Mouse (Mus musculus): ENCODE results near the gene Olfr427.

DNA sequence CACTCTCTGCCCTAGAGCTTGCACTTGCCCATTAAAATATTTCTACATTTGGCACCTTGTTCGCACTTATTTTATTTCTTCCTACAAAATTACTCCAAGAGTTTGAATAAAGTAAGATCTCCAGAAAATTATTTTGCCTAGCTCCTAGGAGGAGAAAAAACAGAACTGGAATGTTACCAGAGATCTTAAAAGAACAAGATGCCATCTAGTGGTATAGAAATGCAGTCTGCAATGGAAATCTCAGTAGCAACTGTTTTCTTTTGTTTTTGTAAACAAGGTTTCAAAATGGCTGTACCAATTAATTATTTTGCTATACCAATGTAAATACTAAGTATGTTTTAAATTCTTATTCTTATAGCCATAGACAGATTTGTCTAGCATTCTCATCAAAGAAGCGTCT is 7.0 kb downstream of the Olfr427 start:
- TF ChIP-seq EP300 (IDR thresholded peaks at IDR 0.05; ENCODE audit: insufficient read depth, low read depth, low read length) (no peak), POLR2A (IDR thresholded peaks at IDR 0.05; ENCODE audit: insufficient read depth, low read depth, low read length) (no peak), CTCF (IDR thresholded peaks at IDR 0.05) (peak; percentile 75)

Data from heart, adult 2 months (tissue).